Mouse (Mus musculus): ENCODE data around the gene Jmjd1c. TPM values are rescaled to one million over a fixed set of nuclear protein-coding genes. Genes with fewer than 3 reads are reported as not detected.

Gene Jmjd1c
- total and polyA plus RNA-seq, 3 experiments: 8.5 to 36.8 (median 34.5) TPM

DNA sequence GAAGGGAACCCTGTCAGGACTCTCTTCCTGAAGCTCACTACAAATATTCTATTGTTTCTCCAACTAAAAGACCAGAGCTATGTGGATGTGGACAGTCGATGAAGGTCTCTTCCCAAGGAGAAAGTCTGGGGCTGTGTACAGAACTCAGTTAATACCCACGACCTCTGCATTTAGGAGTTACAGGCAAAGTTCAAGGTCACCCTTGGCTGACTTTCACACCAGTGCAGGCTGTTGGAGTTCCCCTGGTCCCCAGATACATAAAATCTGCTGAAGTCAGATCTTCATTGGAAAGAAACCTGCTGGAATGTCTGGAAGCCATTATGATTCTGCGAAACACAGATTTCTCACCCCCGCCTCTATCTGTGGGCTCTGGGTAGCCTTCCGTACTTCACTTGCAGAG is 44.5 kb upstream of the Jmjd1c start:
- no peak overlapping the region for H3K4me3 ChIP-seq
- WGBS: 56% methylated on average over 5 of the region's 5 CpGs
- H3K36me3 ChIP-seq (ENCODE audit: control insufficient read depth, insufficient read depth, low read length): peaks cover 24% of the 10 kb centered on the region
- TF ChIP-seq CTCF (IDR thresholded peaks at IDR 0.05) (no peak), POLR2A (IDR thresholded peaks at IDR 0.05; ENCODE audit: insufficient read depth, low read depth, low read length) (no peak), EP300 (IDR thresholded peaks at IDR 0.05; ENCODE audit: insufficient read depth, low read depth, low read length) (no peak)
- H3K27ac ChIP-seq: peak overlapping the region; percentile 63
- peaks cover 31% of the 10 kb centered on the region for H3K4me1 ChIP-seq (ENCODE audit: control insufficient read depth, insufficient read depth, low read length)
- no peaks in the 10 kb centered on the region for H3K27me3 ChIP-seq (ENCODE audit: control insufficient read depth, insufficient read depth, low read length)
- peaks cover 3% of the 10 kb centered on the region; the same call in 1 of the 2 replicates for H3K79me2 ChIP-seq (replicated peaks; ENCODE audit: control insufficient read depth, insufficient read depth, low read length)
- no peak for DNase-seq
- no peak overlapping the region for H3K9ac ChIP-seq (ENCODE audit: low read depth, low read length)
- intact Hi-C loops (cut with DNase I): no loop called here

DNA sequence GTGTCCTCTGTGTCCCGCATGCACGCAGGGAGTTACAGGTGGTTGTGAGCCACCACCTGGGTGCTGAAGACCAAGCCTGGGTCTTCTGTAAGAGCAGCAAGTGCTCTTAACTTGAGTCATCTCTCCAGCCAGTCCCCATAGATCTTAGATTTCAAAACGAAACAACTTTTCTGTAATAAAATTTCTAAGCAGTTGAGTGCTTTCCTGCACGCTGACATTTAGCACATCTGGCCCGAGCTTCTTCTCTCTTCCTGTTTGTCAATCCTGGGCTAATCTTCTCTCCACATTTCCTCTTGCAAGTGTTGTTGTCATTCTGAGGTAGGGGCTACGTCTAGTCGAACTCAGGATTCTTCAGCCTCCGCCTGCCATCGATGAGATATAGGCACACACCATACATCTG is 43.5 kb upstream of the Jmjd1c start:
- WGBS: 54% methylated on average over 9 of the region's 9 CpGs
- H3K9ac ChIP-seq (ENCODE audit: low read depth, low read length): no peak overlapping the region
- peaks cover 31% of the 10 kb centered on the region for H3K4me1 ChIP-seq (ENCODE audit: control insufficient read depth, insufficient read depth, low read length)
- peak overlapping the region; percentile 63 for H3K27ac ChIP-seq
- no peak overlapping the region for H3K4me3 ChIP-seq
- intact Hi-C loops (cut with DNase I): no loop called here
- TF ChIP-seq EP300 (IDR thresholded peaks at IDR 0.05; ENCODE audit: insufficient read depth, low read depth, low read length): no peak
- TF ChIP-seq POLR2A (IDR thresholded peaks at IDR 0.05; ENCODE audit: insufficient read depth, low read depth, low read length): no peak
- TF ChIP-seq CTCF (IDR thresholded peaks at IDR 0.05): no peak
- peaks cover 3% of the 10 kb centered on the region; the same call in 1 of the 2 replicates for H3K79me2 ChIP-seq (replicated peaks; ENCODE audit: control insufficient read depth, insufficient read depth, low read length)
- peaks cover 27% of the 10 kb centered on the region for H3K36me3 ChIP-seq (ENCODE audit: control insufficient read depth, insufficient read depth, low read length)
- no peak for DNase-seq
- no peaks in the 10 kb centered on the region for H3K27me3 ChIP-seq (ENCODE audit: control insufficient read depth, insufficient read depth, low read length)

DNA sequence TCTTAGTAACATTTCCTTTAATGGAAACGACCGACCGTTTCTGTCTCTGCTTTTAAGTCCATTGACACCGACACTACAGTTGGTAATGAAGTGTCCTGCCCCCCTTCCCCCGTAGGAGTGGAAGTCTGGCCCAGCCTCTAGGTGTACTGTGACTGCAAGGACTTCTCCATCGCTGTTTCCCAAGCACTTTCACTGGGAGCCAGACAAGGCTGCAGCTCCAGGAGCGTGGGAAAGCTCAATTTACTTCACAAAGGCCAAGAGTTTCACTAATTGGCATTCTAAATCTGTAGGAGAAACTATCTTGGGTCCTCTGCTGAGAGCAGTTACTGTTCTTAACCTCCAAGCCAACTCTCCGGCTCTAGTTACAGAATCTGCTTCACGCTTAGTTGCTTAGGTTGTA is 42.5 kb upstream of the Jmjd1c start:
- H3K27ac ChIP-seq: peak overlapping the region; percentile 63
- intact Hi-C loops (cut with DNase I): no loop called here
- H3K27me3 ChIP-seq (ENCODE audit: control insufficient read depth, insufficient read depth, low read length): no peaks in the 10 kb centered on the region
- TF ChIP-seq POLR2A (IDR thresholded peaks at IDR 0.05; ENCODE audit: insufficient read depth, low read depth, low read length) (no peak), CTCF (IDR thresholded peaks at IDR 0.05) (no peak), EP300 (IDR thresholded peaks at IDR 0.05; ENCODE audit: insufficient read depth, low read depth, low read length) (no peak)
- H3K4me3 ChIP-seq: no peak overlapping the region
- H3K9ac ChIP-seq (ENCODE audit: low read depth, low read length): 0 out of 2 replicates have a peak overlapping the region, but pooled peaks have one; percentile 10
- peaks cover 29% of the 10 kb centered on the region for H3K36me3 ChIP-seq (ENCODE audit: control insufficient read depth, insufficient read depth, low read length)
- peaks cover 3% of the 10 kb centered on the region; the same call in 1 of the 2 replicates for H3K79me2 ChIP-seq (replicated peaks; ENCODE audit: control insufficient read depth, insufficient read depth, low read length)
- H3K4me1 ChIP-seq (ENCODE audit: control insufficient read depth, insufficient read depth, low read length): peaks cover 37% of the 10 kb centered on the region
- DNase-seq: peak in 1 of 2 experiments; percentile 41
- WGBS: 13% methylated on average over 9 of the region's 9 CpGs

- Histone ChIP-seq H3K27me3 (ENCODE audit: control insufficient read depth, insufficient read depth, low read length) (no peaks in the 10 kb centered on the region), H3K4me1 (ENCODE audit: control insufficient read depth, insufficient read depth, low read length) (peaks cover 36% of the 10 kb centered on the region), H3K9ac (ENCODE audit: low read depth, low read length) (peak overlapping the region; percentile 3), H3K36me3 (ENCODE audit: control insufficient read depth, insufficient read depth, low read length) (peaks cover 35% of the 10 kb centered on the region), H3K27ac (peak overlapping the region; percentile 86), H3K4me3 (peak overlapping the region; percentile 33; the same call in 1 of the 2 replicates), H3K79me2 (replicated peaks; ENCODE audit: control insufficient read depth, insufficient read depth, low read length) (peaks cover 2% of the 10 kb centered on the region; the same call in 1 of the 2 replicates)
- WGBS: 13% methylated on average over 17 of the region's 17 CpGs
- peak; percentile 31; the same call in 1 of the 2 replicates for TF ChIP-seq EP300 (IDR thresholded peaks at IDR 0.05; ENCODE audit: insufficient read depth, low read depth, low read length)
- no peak for TF ChIP-seq POLR2A (IDR thresholded peaks at IDR 0.05; ENCODE audit: insufficient read depth, low read depth, low read length)
- no peak for TF ChIP-seq CTCF (IDR thresholded peaks at IDR 0.05)
- DNase-seq: no peak
- intact Hi-C loops (cut with DNase I): loop anchor here (2.0 to 5.0 kb wide), 4 partner anchors 41 to 145 kb away; partner anchors contain the start of genes Jmjd1c and Reep3
Observed at GRCm38 (mm10) chr10:67055867-67056856, 39.8 kb upstream of the Jmjd1c start.

DNA sequence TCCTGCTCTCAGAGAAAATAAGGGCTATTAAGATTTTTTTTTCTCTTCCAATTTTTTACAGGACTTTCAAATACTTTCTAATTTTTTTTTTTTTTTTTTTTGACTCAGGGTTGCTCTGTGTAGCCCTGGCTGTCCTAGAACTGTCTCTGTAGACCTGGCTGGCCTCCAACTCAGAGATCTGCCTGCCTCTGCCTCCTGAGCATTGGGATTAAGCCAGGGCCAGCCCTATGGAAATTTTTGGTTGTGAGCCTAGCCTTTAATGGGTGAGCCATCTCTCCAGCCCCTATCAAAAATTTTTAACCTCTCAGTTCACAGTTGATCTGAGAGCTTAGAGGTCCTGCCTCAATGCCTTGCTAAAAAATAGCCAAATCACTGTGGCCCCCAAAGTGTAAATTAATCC is 38.7 kb upstream of the Jmjd1c start:
- peaks cover 35% of the 10 kb centered on the region for H3K4me1 ChIP-seq (ENCODE audit: control insufficient read depth, insufficient read depth, low read length)

More for the DNA sequence above, 38.7 kb upstream of the Jmjd1c start:
- Histone ChIP-seq H3K79me2 (replicated peaks; ENCODE audit: control insufficient read depth, insufficient read depth, low read length) (peaks cover 2% of the 10 kb centered on the region; the same call in 1 of the 2 replicates), H3K9ac (ENCODE audit: low read depth, low read length) (no peak overlapping the region), H3K27me3 (ENCODE audit: control insufficient read depth, insufficient read depth, low read length) (no peaks in the 10 kb centered on the region), H3K4me3 (no peak overlapping the region), H3K36me3 (ENCODE audit: control insufficient read depth, insufficient read depth, low read length) (peaks cover 28% of the 10 kb centered on the region), H3K27ac (peak overlapping the region; percentile 86)
- intact Hi-C loops (cut with DNase I): loop anchor here (2.0 to 5.0 kb wide), 4 partner anchors 40 to 146 kb away; partner anchors contain the start of genes Jmjd1c and Reep3
- DNase-seq: no peak
- no peak for TF ChIP-seq EP300 (IDR thresholded peaks at IDR 0.05; ENCODE audit: insufficient read depth, low read depth, low read length)
- no peak for TF ChIP-seq CTCF (IDR thresholded peaks at IDR 0.05)
- no peak for TF ChIP-seq POLR2A (IDR thresholded peaks at IDR 0.05; ENCODE audit: insufficient read depth, low read depth, low read length)

Data from heart, adult 2 months (tissue).